Mouse (Mus musculus) limb, embryonic 11.5 days (tissue): ENCODE results near the gene Golga1. TPM values are rescaled to one million over a fixed set of nuclear protein-coding genes. Genes with fewer than 3 reads are reported as not detected.

Experiments used
- polyA plus RNA-seq: library from polyadenylated mRNA; unstranded; fragments of >200 nt; fragmentation: Nextera tagmentation; extraction: Ambion mirVana; gene quantifications from 2 replicates; pipeline ENCODE4 v1.2.1, GENCODE M21; 2014

The Golga1 gene
- polyA plus RNA-seq, 1 experiment from 2014 or later = 30.2 TPM

Other genes with a start within 250 kb of the Golga1 start
- 1.3 TPM in 2 replicates for gene Nr6a1, start 137.9 kb downstream of the Golga1 start, polyA plus RNA-seq
- gene Olfml2a, start 133.6 kb downstream of the Golga1 start, polyA plus RNA-seq = 2.7 and 3.4 TPM in 2 replicates
- 1.1 and 1.7 TPM in 2 replicates for gene Wdr38, start 68.1 kb downstream of the Golga1 start, polyA plus RNA-seq
- 106 and 115 TPM in 2 replicates for gene Arpc5l, start 60.2 kb downstream of the Golga1 start, polyA plus RNA-seq
- gene Rpl35, start 59.9 kb downstream of the Golga1 start, polyA plus RNA-seq = 1,159 and 1,170 TPM in 2 replicates
- gene Scai, start 125.2 kb upstream of the Golga1 start, polyA plus RNA-seq = 11.4 and 11.7 TPM in 2 replicates
- 72.2 and 80.0 TPM in 2 replicates for gene Ppp6c, start 160.9 kb upstream of the Golga1 start, polyA plus RNA-seq